Mouse (Mus musculus) stomach, embryonic 16.5 days (tissue): ENCODE data around the gene Plekha5. TPM values are rescaled to one million over a fixed set of nuclear protein-coding genes. Genes with fewer than 3 reads are reported as not detected.

Experiments
- ATAC-seq: fragments of 200-750 bp; cut with Nextera tagmentation; 2 replicates; pipeline ENCODE4 v1.8.0; 2017; ENCODE audit warnings: moderate number of reproducible peaks, moderate TSS enrichment; ENCODE audit not compliant: insufficient read depth, low FRiP score
- H3K27ac ChIP-seq: fragments of 300-500 bp; sonication (generic); 2 replicates; pipeline ENCODE4 v1.5.1; 2014; ENCODE audit warnings: low read length
- H3K27me3 ChIP-seq: fragments of 300-500 bp; sonication (generic); 2 replicates; pipeline ENCODE4 v1.6.1; 2014; ENCODE audit warnings: low read length, control low read depth, mixed read lengths; ENCODE audit not compliant: control insufficient read depth, insufficient read depth
- H3K36me3 ChIP-seq: fragments of 300-500 bp; sonication (generic); 2 replicates; pipeline ENCODE4 v1.6.1; 2014; ENCODE audit warnings: low read length; ENCODE audit not compliant: control insufficient read depth, insufficient read depth
- H3K4me1 ChIP-seq: fragments of 300-500 bp; sonication (generic); 2 replicates; pipeline ENCODE4 v1.6.1; 2014; ENCODE audit warnings: low read length, control low read depth, mixed read lengths; ENCODE audit not compliant: control insufficient read depth, insufficient read depth
- H3K4me2 ChIP-seq: fragments of 300-500 bp; sonication (generic); 2 replicates; pipeline ENCODE4 v1.6.1; 2014; ENCODE audit warnings: low read depth, low read length, mixed read lengths
- H3K4me3 ChIP-seq: fragments of 300-500 bp; sonication (generic); replicated peaks from 2 replicates; pipeline ENCODE4 v1.5.1; 2014; ENCODE audit warnings: mild to moderate bottlenecking, low read length
- H3K9ac ChIP-seq: fragments of 300-500 bp; sonication (generic); 2 replicates; pipeline ENCODE4 v1.6.1; 2014; ENCODE audit warnings: low read length
- H3K9me3 ChIP-seq: fragments of 300-500 bp; sonication (generic); replicated peaks from 2 replicates; pipeline ENCODE4 v1.6.1; 2016; ENCODE audit warnings: low read length, control low read depth; ENCODE audit not compliant: control insufficient read depth
- polyA plus RNA-seq: library from polyadenylated mRNA; unstranded; fragments of >200 nt; fragmentation: Nextera tagmentation; extraction: Ambion mirVana; gene quantifications from 2 replicates; pipeline ENCODE4 v1.2.1, GENCODE M21; 2015

Gene Plekha5
- polyA plus RNA-seq, 1 experiment from 2014 or later, result 35.0 TPM

- no peak overlapping the region for H3K9ac ChIP-seq
- no peaks in the 10 kb centered on the region for H3K4me1 ChIP-seq
- H3K4me2 ChIP-seq, result no peak overlapping the region
- peaks cover 17% of the 10 kb centered on the region for H3K36me3 ChIP-seq
- no peaks in the 10 kb centered on the region for H3K9me3 ChIP-seq
- no peak overlapping the region for H3K4me3 ChIP-seq
- no peak for ATAC-seq
- no peaks in the 10 kb centered on the region for H3K27me3 ChIP-seq
- H3K27ac ChIP-seq, result no peak overlapping the region
Measured at GRCm38 (mm10) chr6:140645931-140646330, 222.1 kb downstream of the Plekha5 start.

Other genes with a start within 250 kb of the Plekha5 start
- gene Aebp2, start 198.6 kb downstream of the Plekha5 start, polyA plus RNA-seq, result 8.7 and 11.9 TPM in 2 replicates